Mouse (Mus musculus): ENCODE data around the gene Gripap1.

- TF ChIP-seq CTCF (IDR thresholded peaks at IDR 0.05; ENCODE audit: low read depth): no peak
- peak; percentile 71 for TF ChIP-seq EP300 (IDR thresholded peaks at IDR 0.05; ENCODE audit: low read depth)
Measured at GRCm38 (mm10) chrX:7841163-7842162, 51.9 kb downstream of the Gripap1 start, which contains the start of gene Otud5.

Data from liver, embryonic 14.5 days (tissue).